Mouse (Mus musculus) liver, embryonic 16.5 days (tissue): ENCODE results near the gene Ptprh. TPM values are rescaled to one million over a fixed set of nuclear protein-coding genes. Genes with fewer than 3 reads are reported as not detected.
"Not testable (repeated sequence)": the region's sequence is repeated elsewhere in the genome, so short reads cannot be mapped to it uniquely, and the experiment has no call there.

Source experiments
- ATAC-seq: fragments of 200-750 bp; cut with Nextera tagmentation; 2 replicates; pipeline ENCODE4 v1.8.0; 2017; ENCODE audit warnings: low read depth, mild to moderate bottlenecking, moderate number of reproducible peaks, moderate library complexity
- H3K27ac ChIP-seq: fragments of 300-500 bp; sonication (generic); 2 replicates; pipeline ENCODE4 v1.5.1; 2014; ENCODE audit warnings: mild to moderate bottlenecking, low read length
- H3K27me3 ChIP-seq: fragments of 300-500 bp; sonication (generic); 2 replicates; pipeline ENCODE4 v1.6.1; 2014; ENCODE audit warnings: low read depth, low read length, mixed read lengths; ENCODE audit not compliant: control insufficient read depth, insufficient read depth
- H3K36me3 ChIP-seq: fragments of 300-500 bp; sonication (generic); 2 replicates; pipeline ENCODE4 v1.6.1; 2014; ENCODE audit warnings: mild to moderate bottlenecking; ENCODE audit not compliant: control insufficient read depth, insufficient read depth
- H3K4me1 ChIP-seq: fragments of 300-500 bp; sonication (generic); 2 replicates; pipeline ENCODE4 v1.6.1; 2014; ENCODE audit warnings: low read depth, low read length, mixed read lengths; ENCODE audit not compliant: control insufficient read depth
- H3K4me2 ChIP-seq: fragments of 300-500 bp; sonication (generic); 2 replicates; pipeline ENCODE4 v1.6.1; 2014; ENCODE audit warnings: low read depth, low read length, mixed read lengths
- H3K4me3 ChIP-seq: fragments of 300-500 bp; sonication (generic); 2 replicates; pipeline ENCODE4 v1.5.1; 2014; ENCODE audit warnings: low read depth, mild to moderate bottlenecking, low read length
- H3K9ac ChIP-seq: fragments of 300-500 bp; sonication (generic); 2 replicates; pipeline ENCODE4 v1.6.1; 2014; ENCODE audit warnings: low read depth, low read length
- H3K9me3 ChIP-seq: fragments of 300-500 bp; sonication (generic); replicated peaks from 2 replicates; pipeline ENCODE4 v1.6.1; 2016; ENCODE audit warnings: low read length; ENCODE audit not compliant: control insufficient read depth
- WGBS: fragments of 180-500 bp; shearing (Covaris S2); extraction: QIAGEN DNeasy Blood & Tissue Kit; methylation state at CpG from one replicate; pipeline ENCODE4 v1.1.7; 2014; ENCODE audit not compliant: insufficient replicate concordance; 5-methylcytosine and 5-hydroxymethylcytosine counted together
- polyA plus RNA-seq: library from polyadenylated mRNA; unstranded; fragments of >200 nt; fragmentation: Nextera tagmentation; extraction: Ambion mirVana; gene quantifications from 2 replicates; pipeline ENCODE4 v1.2.1, GENCODE M21; 2015

Ptprh gene
- polyA plus RNA-seq, 1 experiment from 2014 or later, result 0.02 TPM

DNA sequence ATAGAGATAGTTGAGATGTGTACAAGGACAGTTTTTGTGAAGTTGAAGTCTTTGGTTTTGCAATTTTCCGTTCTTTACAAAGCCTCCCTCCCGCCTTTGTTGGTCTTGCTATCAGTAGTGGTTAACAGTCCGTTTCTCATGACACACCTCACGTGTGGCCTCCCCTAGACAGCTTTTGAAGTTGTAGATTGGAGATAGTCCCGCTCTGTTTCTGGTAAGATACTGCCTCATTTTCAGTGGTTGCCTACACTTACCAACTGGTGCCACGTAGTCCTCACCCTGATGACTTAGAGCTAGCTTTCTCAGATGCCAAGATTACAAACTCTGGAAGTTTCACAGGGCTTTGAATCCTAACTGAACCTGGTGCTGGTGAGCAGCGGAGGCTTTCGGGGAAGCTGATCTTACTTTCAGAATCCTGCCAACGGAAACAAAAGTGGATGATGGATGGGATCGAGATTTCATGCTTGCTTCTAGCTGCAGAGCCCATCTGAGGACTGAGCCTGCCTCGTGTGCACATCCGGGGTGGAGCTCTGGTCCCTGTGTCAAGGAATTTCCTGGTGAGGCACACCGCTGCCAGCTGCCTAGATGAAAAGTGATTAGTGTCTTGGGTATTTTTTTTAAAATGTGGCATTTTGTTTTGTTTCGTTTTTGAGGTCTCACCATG lies 10.0 kb upstream of the Ptprh start:
- WGBS, result 26% methylated on average over 14 of the region's 14 CpGs
- no peaks in the 10 kb centered on the region for H3K27me3 ChIP-seq
- H3K4me2 ChIP-seq, result peak overlapping the region; percentile 52
- ATAC-seq, result peak; percentile 89
- H3K9ac ChIP-seq, result peak overlapping the region; percentile 19; the same call in 1 of the 2 replicates
- no peaks in the 10 kb centered on the region for H3K36me3 ChIP-seq
- H3K9me3 ChIP-seq, result no peaks in the 10 kb centered on the region; the same call in 1 of the 2 replicates
- H3K4me1 ChIP-seq, result peaks cover 10% of the 10 kb centered on the region
- H3K4me3 ChIP-seq, result peak overlapping the region; percentile 36
- peak overlapping the region; percentile 68 for H3K27ac ChIP-seq

DNA sequence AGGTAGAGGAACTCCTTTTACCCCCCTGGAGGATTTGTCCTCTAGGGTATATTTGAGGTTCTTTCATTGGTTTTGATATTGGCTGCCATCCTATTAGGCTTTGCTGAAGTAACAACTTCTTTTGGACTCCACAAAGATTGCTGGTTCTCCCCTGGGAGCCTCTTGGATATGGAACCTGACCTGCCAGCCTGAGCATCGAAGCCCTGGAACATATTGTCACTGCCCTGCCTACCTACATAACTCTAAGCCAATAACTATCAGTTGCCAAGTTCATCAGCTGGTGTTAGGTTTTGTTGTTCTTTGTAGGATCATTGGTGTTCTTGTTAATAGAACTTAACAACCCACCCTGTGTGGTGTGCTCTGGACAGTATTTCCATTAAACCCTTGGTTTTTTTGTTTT lies 9.1 kb upstream of the Ptprh start:
- no peak for ATAC-seq
- Histone ChIP-seq H3K4me1 (peaks cover 10% of the 10 kb centered on the region), H3K27ac (no peak overlapping the region), H3K27me3 (no peaks in the 10 kb centered on the region), H3K4me2 (no peak overlapping the region), H3K36me3 (no peaks in the 10 kb centered on the region), H3K4me3 (no peak overlapping the region), H3K9ac (no peak overlapping the region), H3K9me3 (no peaks in the 10 kb centered on the region; the same call in 1 of the 2 replicates)
- 68% methylated on average over 1 of the region's 1 CpGs for WGBS

DNA sequence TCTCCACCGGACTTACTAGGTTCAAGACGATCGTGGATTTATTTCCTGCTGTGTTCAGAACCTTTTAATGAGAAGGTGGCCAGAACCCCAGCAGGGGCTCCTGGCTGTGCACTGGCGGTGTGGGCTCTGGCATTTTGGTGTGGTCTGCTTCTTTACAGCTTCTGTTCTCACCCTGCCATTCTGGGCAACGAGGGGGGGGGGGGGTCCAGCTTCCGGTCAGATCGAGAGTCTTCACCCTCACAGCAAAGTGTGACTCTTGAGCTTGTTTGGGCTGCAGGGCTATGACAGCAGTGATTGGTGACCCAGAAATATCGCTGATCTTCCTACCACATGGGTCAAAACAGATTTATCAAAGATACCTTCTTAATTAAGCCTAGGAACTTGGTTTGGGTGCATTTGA lies 8.5 kb upstream of the Ptprh start:
- WGBS, result 58% methylated on average over 8 of the region's 8 CpGs
- H3K27ac ChIP-seq, result no peak overlapping the region
- no peak overlapping the region for H3K4me3 ChIP-seq
- no peaks in the 10 kb centered on the region for H3K9me3 ChIP-seq
- no peak for ATAC-seq
- no peak overlapping the region for H3K9ac ChIP-seq
- no peaks in the 10 kb centered on the region for H3K27me3 ChIP-seq
- no peaks in the 10 kb centered on the region for H3K36me3 ChIP-seq
- no peak overlapping the region for H3K4me2 ChIP-seq
- H3K4me1 ChIP-seq, result peaks cover 10% of the 10 kb centered on the region

DNA sequence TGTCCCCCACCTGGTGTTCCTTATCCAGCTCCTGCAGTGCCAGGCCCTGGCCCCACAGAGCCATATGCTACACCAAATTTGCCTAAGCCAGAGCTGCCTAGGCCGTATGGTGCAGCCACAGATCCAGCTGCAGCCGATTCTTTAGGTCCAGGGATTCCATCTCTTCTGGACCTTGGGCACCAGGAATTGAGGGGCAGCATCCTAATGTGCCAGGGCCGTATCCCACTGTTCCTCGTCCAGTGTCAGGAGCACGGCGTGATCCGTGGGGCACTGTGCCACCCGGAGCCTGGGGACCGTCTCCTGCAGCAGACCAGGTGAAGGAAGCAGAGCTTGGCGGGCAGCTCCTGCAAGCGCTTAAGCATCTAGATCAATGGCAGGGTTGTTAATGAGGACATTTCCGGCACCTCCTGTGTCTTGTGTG lies 8.1 kb upstream of the Ptprh start:
- Histone ChIP-seq H3K4me3 (no peak overlapping the region), H3K4me1 (peaks cover 10% of the 10 kb centered on the region), H3K36me3 (no peaks in the 10 kb centered on the region), H3K27me3 (no peaks in the 10 kb centered on the region), H3K9me3 (no peaks in the 10 kb centered on the region), H3K4me2 (no peak overlapping the region), H3K27ac (no peak overlapping the region), H3K9ac (no peak overlapping the region)
- ATAC-seq, result no peak
- 70% methylated on average over 12 of the region's 12 CpGs for WGBS

DNA sequence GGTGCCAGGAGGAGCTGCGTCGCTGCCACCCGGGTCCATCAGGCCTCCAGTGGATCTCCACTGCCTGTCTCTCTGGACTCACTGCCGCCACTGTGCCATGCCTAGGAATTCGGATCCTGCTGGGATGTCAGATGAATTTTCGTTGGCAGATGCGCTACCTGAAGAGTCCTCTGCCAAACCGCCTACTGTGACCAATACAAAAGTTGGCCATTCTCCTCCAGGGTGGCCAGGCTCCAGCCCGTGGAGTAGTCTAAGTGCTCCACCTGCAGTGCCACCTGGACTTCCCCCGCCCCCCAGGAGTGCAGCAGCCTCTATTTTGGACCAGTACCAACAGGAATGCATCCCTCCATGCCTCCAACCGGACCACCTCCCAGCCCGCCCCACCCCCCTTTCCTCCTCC lies 7.7 kb upstream of the Ptprh start:
- ATAC-seq, result no peak
- H3K4me1 ChIP-seq, result peaks cover 10% of the 10 kb centered on the region

DNA sequence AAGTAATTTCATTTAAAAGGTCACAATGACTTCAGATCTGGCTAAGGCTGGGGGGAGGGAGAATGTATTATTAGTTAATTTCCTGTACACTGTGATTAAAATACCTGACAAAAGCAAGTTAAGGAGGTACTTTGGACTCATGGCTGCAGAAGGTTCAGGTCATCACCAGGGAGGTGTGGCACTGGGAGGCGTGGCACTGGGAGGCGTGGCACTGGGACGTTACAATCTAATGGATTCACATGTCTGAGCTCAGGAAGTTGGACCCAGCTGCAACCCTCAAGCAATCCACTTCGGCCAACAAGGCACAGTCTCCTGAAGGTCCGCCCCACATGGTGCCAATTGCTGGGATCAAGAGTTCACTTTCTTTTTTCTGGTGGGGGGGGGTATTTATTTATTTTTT lies 4.2 kb upstream of the Ptprh start:
- ATAC-seq, result 0 out of 2 replicates have a peak, but pooled peaks have one; percentile 48
- Histone ChIP-seq H3K4me3 (no peak overlapping the region), H3K9ac (no peak overlapping the region), H3K4me1 (no peaks in the 10 kb centered on the region), H3K9me3 (no peaks in the 10 kb centered on the region), H3K4me2 (no peak overlapping the region), H3K27ac (no peak overlapping the region), H3K27me3 (no peaks in the 10 kb centered on the region), H3K36me3 (no peaks in the 10 kb centered on the region)
- WGBS, result 26% methylated on average over 5 of the region's 5 CpGs

More for the DNA sequence above, 7.7 kb upstream of the Ptprh start:
- WGBS, result 69% methylated on average over 12 of the region's 12 CpGs
- H3K4me2 ChIP-seq, result no peak overlapping the region
- H3K9me3 ChIP-seq, result no peaks in the 10 kb centered on the region
- no peak overlapping the region for H3K4me3 ChIP-seq
- H3K27me3 ChIP-seq, result no peaks in the 10 kb centered on the region
- H3K36me3 ChIP-seq, result no peaks in the 10 kb centered on the region
- H3K27ac ChIP-seq, result no peak overlapping the region
- no peak overlapping the region for H3K9ac ChIP-seq

DNA sequence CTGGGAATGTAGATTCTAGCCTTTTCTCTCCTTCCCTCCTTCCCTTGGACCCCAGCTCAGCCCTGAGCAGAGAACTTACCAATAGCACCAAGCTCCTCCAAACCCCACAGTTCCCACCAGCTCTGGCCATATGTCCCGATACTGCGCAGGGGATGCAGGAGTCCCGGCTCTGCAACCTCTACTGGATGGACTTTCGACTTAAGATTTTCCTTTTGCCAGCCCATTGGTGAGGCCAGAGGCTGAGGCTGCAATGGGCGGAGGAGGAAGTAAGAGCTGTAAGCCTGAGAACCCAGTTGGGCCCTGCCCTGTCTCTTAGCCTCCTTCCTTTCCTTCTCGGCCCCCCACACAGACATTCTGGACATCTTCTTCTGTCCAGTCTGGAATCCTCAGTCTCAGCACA lies 872 bp downstream of the Ptprh start:
- WGBS, result 57% methylated on average over 6 of the region's 6 CpGs
- H3K27me3 ChIP-seq, result no peaks in the 10 kb centered on the region
- no peak overlapping the region for H3K27ac ChIP-seq
- H3K4me1 ChIP-seq, result no peaks in the 10 kb centered on the region
- no peaks in the 10 kb centered on the region for H3K36me3 ChIP-seq
- no peaks in the 10 kb centered on the region for H3K9me3 ChIP-seq
- H3K9ac ChIP-seq, result no peak overlapping the region
- H3K4me3 ChIP-seq, result no peak overlapping the region
- no peak overlapping the region for H3K4me2 ChIP-seq
- ATAC-seq, result no peak

DNA sequence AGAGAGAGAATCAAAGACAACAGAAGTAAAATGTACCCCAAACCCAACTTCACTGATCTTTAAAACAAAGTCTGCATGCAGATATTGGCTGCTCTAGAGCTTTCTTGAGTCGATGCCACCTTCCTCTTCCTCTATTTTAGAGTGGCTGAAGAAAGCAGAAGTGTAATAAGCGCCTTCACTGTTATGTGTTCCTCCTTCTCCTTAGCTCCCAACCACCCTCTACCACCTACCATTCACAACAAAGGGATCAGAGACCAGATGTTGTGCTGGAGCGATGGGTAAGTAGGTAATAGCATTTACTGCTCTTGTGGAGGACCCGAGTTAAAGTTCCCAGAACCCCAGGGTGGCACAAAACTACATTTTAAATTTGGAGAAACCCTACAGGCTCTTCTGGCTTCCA lies 6.8 kb downstream of the Ptprh start:
- not testable (repeated sequence) for H3K27ac ChIP-seq, H3K9ac ChIP-seq, H3K4me3 ChIP-seq, H3K9me3 ChIP-seq, H3K4me1 ChIP-seq, H3K36me3 ChIP-seq, ATAC-seq, H3K27me3 ChIP-seq, H3K4me2 ChIP-seq
- WGBS, result 33% methylated on average over 4 of the region's 4 CpGs

DNA sequence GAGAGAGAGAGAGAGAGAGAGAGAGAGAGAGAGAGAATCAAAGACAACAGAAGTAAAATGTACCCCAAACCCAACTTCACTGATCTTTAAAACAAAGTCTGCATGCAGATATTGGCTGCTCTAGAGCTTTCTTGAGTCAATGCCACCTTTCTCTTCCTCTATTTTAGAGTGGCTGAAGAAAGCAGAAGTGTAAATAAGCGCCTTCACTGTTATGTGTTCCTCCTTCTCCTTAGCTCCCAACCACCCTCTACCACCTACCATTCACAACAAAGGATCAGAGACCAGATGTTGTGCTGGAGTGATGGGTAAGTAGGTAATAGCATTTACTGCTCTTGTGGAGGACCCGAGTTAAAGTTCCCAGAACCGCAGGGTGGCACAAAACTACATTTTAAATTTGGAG lies 22.4 kb downstream of the Ptprh start:
- not testable (repeated sequence) for H3K36me3 ChIP-seq, H3K9ac ChIP-seq, H3K9me3 ChIP-seq, ATAC-seq, H3K4me1 ChIP-seq, H3K27ac ChIP-seq, H3K4me2 ChIP-seq, H3K27me3 ChIP-seq, H3K4me3 ChIP-seq
- WGBS, result 47% methylated on average over 3 of the region's 3 CpGs
